Mouse (Mus musculus): ENCODE data around the gene Abcb9. TPM values are rescaled to one million over a fixed set of nuclear protein-coding genes. Genes with fewer than 3 reads are reported as not detected.

Gene Abcb9
- 3.7 and 3.8 TPM in 2 replicates for polyA plus RNA-seq (2015; fragmentation: Nextera tagmentation; extraction: Ambion mirVana)

- no peaks in the 10 kb centered on the region for H3K9me3 ChIP-seq (ENCODE audit: low read length)
Measured at GRCm38 (mm10) chr5:124095596-124096232, at the start of gene Abcb9. Gene Abcb9, minus strand, starts transcription at chr5:124095798.

GRCm38 (mm10) chr5:124138066-124138465, 42.5 kb upstream of the Abcb9 start:
- H3K9ac ChIP-seq (replicated peaks), result no peak overlapping the region
- no peak overlapping the region for H3K4me3 ChIP-seq (ENCODE audit: low read depth, low read length)
- H3K9me3 ChIP-seq (ENCODE audit: low read length), result no peaks in the 10 kb centered on the region
- peaks cover 46% of the 10 kb centered on the region for H3K36me3 ChIP-seq (replicated peaks; ENCODE audit: insufficient read depth, low read length)
- ATAC-seq (no peak), DNase-seq (no peak)
- no peak overlapping the region for H3K27ac ChIP-seq (ENCODE audit: low read depth)
- no peak for TF ChIP-seq EP300 (IDR thresholded peaks at IDR 0.05; ENCODE audit: low read depth)
- TF ChIP-seq CTCF (IDR thresholded peaks at IDR 0.05; ENCODE audit: low read depth), result no peak
- no peak overlapping the region for H3K4me2 ChIP-seq (ENCODE audit: low read depth, low read length)
- no peaks in the 10 kb centered on the region for H3K4me1 ChIP-seq (ENCODE audit: insufficient read depth)
- H3K27me3 ChIP-seq (ENCODE audit: insufficient read depth, low read length), result no peaks in the 10 kb centered on the region
- 77% methylated on average over 7 of the region's 7 CpGs for WGBS (ENCODE audit: insufficient replicate concordance)

More at GRCm38 (mm10) chr5:124095596-124096232, at the start of gene Abcb9:
- H3K4me2 ChIP-seq (ENCODE audit: low read depth, low read length), result peak within 1 kb of the TSS; percentile 99
- peak within 1 kb of the TSS; percentile 85 for H3K9ac ChIP-seq (replicated peaks)
- peak; percentile 100 for DNase-seq
- TF ChIP-seq EP300 (IDR thresholded peaks at IDR 0.05; ENCODE audit: low read depth), result no peak
- TF ChIP-seq CTCF (IDR thresholded peaks at IDR 0.05; ENCODE audit: low read depth), result no peak
- peak; percentile 85 for ATAC-seq
- peak within 1 kb of the TSS; percentile 71 for H3K4me3 ChIP-seq (ENCODE audit: low read depth, low read length)
- peak within 1 kb of the TSS; percentile 84 for H3K27ac ChIP-seq (ENCODE audit: low read depth)
- peaks cover 34% of the 10 kb centered on the region for H3K4me1 ChIP-seq (ENCODE audit: insufficient read depth)
- 1% methylated on average over 42 of the region's 42 CpGs for whole genome bisulfite sequencing (ENCODE audit: insufficient replicate concordance)
- no peaks in the 10 kb centered on the region for H3K27me3 ChIP-seq (ENCODE audit: insufficient read depth, low read length)
- H3K36me3 ChIP-seq (replicated peaks; ENCODE audit: insufficient read depth, low read length), result no peaks in the 10 kb centered on the region

- H3K4me3 ChIP-seq (ENCODE audit: low read depth, low read length), result no peak overlapping the region
- no peak for ATAC-seq
Measured at GRCm38 (mm10) chr5:124134261-124134660, 38.7 kb upstream of the Abcb9 start.

GRCm38 (mm10) chr5:124125093-124125492, 29.5 kb upstream of the Abcb9 start:
- DNase-seq (no peak), ATAC-seq (no peak)
- Histone ChIP-seq H3K9ac (replicated peaks) (no peak overlapping the region), H3K4me1 (ENCODE audit: insufficient read depth) (no peaks in the 10 kb centered on the region), H3K27ac (ENCODE audit: low read depth) (no peak overlapping the region), H3K9me3 (ENCODE audit: low read length) (no peaks in the 10 kb centered on the region), H3K27me3 (ENCODE audit: insufficient read depth, low read length) (no peaks in the 10 kb centered on the region), H3K36me3 (replicated peaks; ENCODE audit: insufficient read depth, low read length) (peaks cover 56% of the 10 kb centered on the region), H3K4me3 (ENCODE audit: low read depth, low read length) (no peak overlapping the region), H3K4me2 (ENCODE audit: low read depth, low read length) (no peak overlapping the region)
- WGBS (ENCODE audit: insufficient replicate concordance), result 88% methylated on average over 11 of the region's 11 CpGs
- TF ChIP-seq EP300 (IDR thresholded peaks at IDR 0.05; ENCODE audit: low read depth) (no peak), CTCF (IDR thresholded peaks at IDR 0.05; ENCODE audit: low read depth) (no peak)

More at GRCm38 (mm10) chr5:124134261-124134660, 38.7 kb upstream of the Abcb9 start:
- DNase-seq, result no peak
- Histone ChIP-seq H3K36me3 (replicated peaks; ENCODE audit: insufficient read depth, low read length) (peaks cover 46% of the 10 kb centered on the region), H3K9ac (replicated peaks) (no peak overlapping the region), H3K9me3 (ENCODE audit: low read length) (no peaks in the 10 kb centered on the region), H3K27ac (ENCODE audit: low read depth) (no peak overlapping the region), H3K4me2 (ENCODE audit: low read depth, low read length) (no peak overlapping the region), H3K4me1 (ENCODE audit: insufficient read depth) (no peaks in the 10 kb centered on the region), H3K27me3 (ENCODE audit: insufficient read depth, low read length) (no peaks in the 10 kb centered on the region)
- TF ChIP-seq EP300 (IDR thresholded peaks at IDR 0.05; ENCODE audit: low read depth) (no peak), CTCF (IDR thresholded peaks at IDR 0.05; ENCODE audit: low read depth) (no peak)
- WGBS (ENCODE audit: insufficient replicate concordance), result 84% methylated on average over 5 of the region's 5 CpGs

GRCm38 (mm10) chr5:124122357-124122756, 26.8 kb upstream of the Abcb9 start:
- WGBS (ENCODE audit: insufficient replicate concordance), result 86% methylated on average over 18 of the region's 18 CpGs
- Histone ChIP-seq H3K4me2 (ENCODE audit: low read depth, low read length) (no peak overlapping the region), H3K36me3 (replicated peaks; ENCODE audit: insufficient read depth, low read length) (peaks cover 54% of the 10 kb centered on the region), H3K27ac (ENCODE audit: low read depth) (no peak overlapping the region), H3K27me3 (ENCODE audit: insufficient read depth, low read length) (no peaks in the 10 kb centered on the region), H3K9me3 (ENCODE audit: low read length) (no peaks in the 10 kb centered on the region), H3K4me3 (ENCODE audit: low read depth, low read length) (no peak overlapping the region), H3K4me1 (ENCODE audit: insufficient read depth) (no peaks in the 10 kb centered on the region; the same call in 1 of the 2 replicates), H3K9ac (replicated peaks) (no peak overlapping the region)
- no peak for ATAC-seq
- no peak for DNase-seq
- no peak for TF ChIP-seq CTCF (IDR thresholded peaks at IDR 0.05; ENCODE audit: low read depth)
- TF ChIP-seq EP300 (IDR thresholded peaks at IDR 0.05; ENCODE audit: low read depth), result no peak

GRCm38 (mm10) chr5:124119204-124119603, 23.6 kb upstream of the Abcb9 start:
- peaks cover 10% of the 10 kb centered on the region for H3K4me1 ChIP-seq (ENCODE audit: insufficient read depth)

More at GRCm38 (mm10) chr5:124119204-124119603, 23.6 kb upstream of the Abcb9 start:
- H3K36me3 ChIP-seq (replicated peaks; ENCODE audit: insufficient read depth, low read length), result peaks cover 50% of the 10 kb centered on the region
- H3K27ac ChIP-seq (ENCODE audit: low read depth), result no peak overlapping the region
- no peaks in the 10 kb centered on the region for H3K27me3 ChIP-seq (ENCODE audit: insufficient read depth, low read length)
- no peak for DNase-seq
- ATAC-seq, result no peak
- H3K9ac ChIP-seq (replicated peaks), result no peak overlapping the region
- H3K9me3 ChIP-seq (ENCODE audit: low read length), result no peaks in the 10 kb centered on the region
- 39% methylated on average over 5 of the region's 5 CpGs for WGBS (ENCODE audit: insufficient replicate concordance)
- no peak overlapping the region for H3K4me2 ChIP-seq (ENCODE audit: low read depth, low read length)
- no peak overlapping the region for H3K4me3 ChIP-seq (ENCODE audit: low read depth, low read length)
- no peak for TF ChIP-seq EP300 (IDR thresholded peaks at IDR 0.05; ENCODE audit: low read depth)
- no peak for TF ChIP-seq CTCF (IDR thresholded peaks at IDR 0.05; ENCODE audit: low read depth)
